Mouse (Mus musculus) gastrocnemius, adult 8-10 months (tissue): ENCODE results near the gene Olfr1177-ps. TPM values are rescaled to one million over a fixed set of nuclear protein-coding genes. Genes with fewer than 3 reads are reported as not detected.

Experiments
- DNase-seq, 2 experiments: peaks; one replicate each; pipeline ENCODE4 v3.0.0; 2022; ENCODE audit warnings: low spot score in 2 of 2
- total RNA-seq, 4 experiments: library from RNA; stranded (reverse); gene quantifications; 2 replicates each; pipeline ENCODE4 v1.2.4; 2022

The Olfr1177-ps gene
- not detected for total RNA-seq

DNA sequence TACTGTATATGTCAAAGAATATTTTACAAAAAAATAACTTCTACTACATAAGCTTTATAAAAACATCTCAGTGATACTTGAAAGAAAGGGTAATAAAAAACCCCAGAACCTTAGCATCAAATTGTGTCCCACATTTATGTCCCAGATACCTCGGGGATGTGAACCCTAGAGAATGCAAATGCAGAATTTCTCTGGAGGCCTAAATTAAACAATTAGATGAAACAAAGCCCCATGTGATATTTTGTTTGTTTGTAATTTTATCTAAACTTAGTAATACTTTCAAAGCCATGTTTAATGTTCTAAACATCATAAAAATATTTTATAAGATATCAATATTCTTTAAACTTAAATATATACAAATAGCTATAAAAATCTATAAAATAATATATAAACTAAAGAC is at the start of gene Olfr1177-ps:
Olfr1177-ps (minus strand) TSS at position 101 of the 400 bp plus-strand sequence.
- DNase-seq: no peak

DNA sequence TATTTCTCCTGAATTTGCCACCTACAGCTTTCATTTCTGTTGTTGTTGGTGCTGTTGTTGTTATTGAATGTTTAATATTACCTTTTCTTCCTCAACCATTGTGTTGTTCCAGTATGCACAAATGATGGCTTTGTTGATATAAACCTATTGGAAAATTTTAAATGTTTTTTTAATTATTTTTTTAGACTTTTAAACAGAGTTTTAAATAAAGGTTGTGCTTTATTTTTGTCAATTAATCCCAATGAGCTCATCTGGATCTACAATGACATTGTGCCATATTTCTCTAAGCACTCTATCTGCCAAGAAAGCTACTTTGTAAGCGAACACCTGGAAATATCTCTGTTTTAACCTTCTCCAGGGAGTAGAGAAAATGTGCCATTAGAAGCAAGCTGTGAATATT is 40.5 kb upstream of the Olfr1177-ps start, which contains the start of gene Olfr1178:
Olfr1178 (plus strand) TSS at position 301 of the 400 bp plus-strand sequence.
- no peak for DNase-seq

- DNase-seq: no peak
Observed at GRCm38 (mm10) chr2:88356304-88356703, 10.0 kb upstream of the Olfr1177-ps start.

DNA sequence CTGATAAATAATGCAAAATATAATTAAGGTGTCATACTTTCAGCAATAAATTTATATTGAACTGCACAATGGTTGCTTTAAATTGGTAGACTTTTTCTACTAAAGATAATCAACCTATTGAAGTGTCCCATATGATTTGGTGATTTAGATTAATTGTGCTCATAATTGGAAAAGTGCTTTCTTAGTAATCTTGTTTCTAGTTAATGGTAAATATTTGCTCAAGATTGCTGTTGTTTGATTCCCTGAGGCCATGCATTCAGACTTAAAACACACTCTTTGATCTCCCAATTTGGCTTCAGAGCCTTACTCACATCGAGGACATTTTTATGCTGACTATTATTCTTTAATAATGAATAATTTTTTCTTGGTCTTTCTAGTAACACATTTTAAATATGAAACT is 9.9 kb downstream of the Olfr1177-ps start, which contains the start of gene Olfr1176:
Olfr1176 (plus strand) TSS at position 301 of the 400 bp plus-strand sequence.
- DNase-seq: no peak

- DNase-seq: no peak
Observed at GRCm38 (mm10) chr2:88327115-88327514, 19.2 kb downstream of the Olfr1177-ps start, which contains the start of gene Olfr1175-ps. Olfr1175-ps (minus strand) TSS chr2:88327215.

GRCm38 (mm10) chr2:88315035-88315434 is 31.3 kb downstream of the Olfr1177-ps start, which contains the start of gene Olfr1174-ps:
Olfr1174-ps (minus strand) TSS chr2:88315135.
- no peak for DNase-seq

Other genes starting within 250 kb of the Olfr1177-ps start
- gene Olfr1166, start 218.2 kb downstream of the Olfr1177-ps start, total RNA-seq: not detected
- gene Olfr1167, start 191.3 kb downstream of the Olfr1177-ps start, total RNA-seq: not detected
- not detected for gene Olfr1168, start 164.6 kb downstream of the Olfr1177-ps start, total RNA-seq
- gene Olfr1170, start 118.2 kb downstream of the Olfr1177-ps start, total RNA-seq: not detected
- not detected for gene Olfr1173, start 66.6 kb downstream of the Olfr1177-ps start, total RNA-seq
- not detected for gene Olfr1174-ps, start 31.4 kb downstream of the Olfr1177-ps start, total RNA-seq
- gene Olfr1175-ps, start 19.3 kb downstream of the Olfr1177-ps start, total RNA-seq: not detected
- gene Olfr1176, start 9.8 kb downstream of the Olfr1177-ps start, total RNA-seq: not detected
- not detected for gene Olfr1178, start 40.6 kb upstream of the Olfr1177-ps start, total RNA-seq
- not detected for gene Olfr1179, start 60.0 kb upstream of the Olfr1177-ps start, total RNA-seq
- not detected for gene Olfr1180, start 72.7 kb upstream of the Olfr1177-ps start, total RNA-seq
- not detected for gene Olfr1181, start 79.7 kb upstream of the Olfr1177-ps start, total RNA-seq
- not detected for gene Gm13757, start 102.6 kb upstream of the Olfr1177-ps start, total RNA-seq
- gene Olfr1183, start 108.4 kb upstream of the Olfr1177-ps start, total RNA-seq: not detected
- not detected for gene Olfr1184, start 137.1 kb upstream of the Olfr1177-ps start, total RNA-seq
- not detected for gene Olfr1185-ps1, start 146.8 kb upstream of the Olfr1177-ps start, total RNA-seq
- not detected for gene Olfr1186, start 172.1 kb upstream of the Olfr1177-ps start, total RNA-seq
- not detected for gene Olfr1188, start 210.4 kb upstream of the Olfr1177-ps start, total RNA-seq
- gene Olfr1189, start 240.0 kb upstream of the Olfr1177-ps start, total RNA-seq: not detected